Mouse (Mus musculus): ENCODE data around the gene Ada. TPM values are rescaled to one million over a fixed set of nuclear protein-coding genes. Genes with fewer than 3 reads are reported as not detected.

The Ada gene
- polyA plus RNA-seq, 1 experiment from 2014 or later: 2.7 TPM

- H3K27ac ChIP-seq (ENCODE audit: low read depth): no peak overlapping the region
- 23% methylated on average over 6 of the region's 6 CpGs for WGBS (ENCODE audit: insufficient replicate concordance)
These were observed 6.7 kb downstream of the Ada start for GRCm38 (mm10) chr2:163743357-163743756.

GRCm38 (mm10) chr2:163742656-163743055, 7.4 kb downstream of the Ada start:
- ATAC-seq (no peak), DNase-seq (no peak)
- WGBS (ENCODE audit: insufficient replicate concordance): 74% methylated on average over 5 of the region's 5 CpGs
- Histone ChIP-seq H3K36me3 (replicated peaks; ENCODE audit: insufficient read depth, low read length) (no peaks in the 10 kb centered on the region), H3K4me3 (ENCODE audit: low read depth, low read length) (no peak overlapping the region), H3K9me3 (ENCODE audit: low read length) (no peaks in the 10 kb centered on the region), H3K4me1 (ENCODE audit: insufficient read depth) (peaks cover 22% of the 10 kb centered on the region), H3K4me2 (ENCODE audit: low read depth, low read length) (no peak overlapping the region), H3K27me3 (ENCODE audit: insufficient read depth, low read length) (no peaks in the 10 kb centered on the region), H3K9ac (replicated peaks) (no peak overlapping the region), H3K27ac (ENCODE audit: low read depth) (no peak overlapping the region)
- TF ChIP-seq CTCF (IDR thresholded peaks at IDR 0.05; ENCODE audit: low read depth): no peak
- TF ChIP-seq EP300 (IDR thresholded peaks at IDR 0.05; ENCODE audit: low read depth): no peak

More at GRCm38 (mm10) chr2:163743357-163743756, 6.7 kb downstream of the Ada start:
- Histone ChIP-seq H3K4me3 (ENCODE audit: low read depth, low read length) (no peak overlapping the region), H3K4me2 (ENCODE audit: low read depth, low read length) (no peak overlapping the region), H3K9ac (replicated peaks) (no peak overlapping the region), H3K9me3 (ENCODE audit: low read length) (no peaks in the 10 kb centered on the region), H3K36me3 (replicated peaks; ENCODE audit: insufficient read depth, low read length) (no peaks in the 10 kb centered on the region), H3K27me3 (ENCODE audit: insufficient read depth, low read length) (no peaks in the 10 kb centered on the region), H3K4me1 (ENCODE audit: insufficient read depth) (peaks cover 22% of the 10 kb centered on the region)
- DNase-seq: no peak
- peak; percentile 47; the same call in 1 of the 2 replicates for ATAC-seq
- no peak for TF ChIP-seq CTCF (IDR thresholded peaks at IDR 0.05; ENCODE audit: low read depth)
- no peak for TF ChIP-seq EP300 (IDR thresholded peaks at IDR 0.05; ENCODE audit: low read depth)

GRCm38 (mm10) chr2:163735980-163736379, 14.1 kb downstream of the Ada start:
- no peak overlapping the region for H3K4me3 ChIP-seq (ENCODE audit: low read depth, low read length)
- 39% methylated on average over 6 of the region's 6 CpGs for WGBS (ENCODE audit: insufficient replicate concordance)
- no peak overlapping the region for H3K4me2 ChIP-seq (ENCODE audit: low read depth, low read length)
- peaks cover 9% of the 10 kb centered on the region for H3K4me1 ChIP-seq (ENCODE audit: insufficient read depth)
- DNase-seq (peak; percentile 36), ATAC-seq (peak; percentile 46; the same call in 1 of the 2 replicates)
- no peaks in the 10 kb centered on the region for H3K27me3 ChIP-seq (ENCODE audit: insufficient read depth, low read length)
- TF ChIP-seq CTCF (IDR thresholded peaks at IDR 0.05; ENCODE audit: low read depth) (no peak), EP300 (IDR thresholded peaks at IDR 0.05; ENCODE audit: low read depth) (no peak)
- no peak overlapping the region for H3K9ac ChIP-seq (replicated peaks)
- H3K9me3 ChIP-seq (ENCODE audit: low read length): no peaks in the 10 kb centered on the region
- peaks cover 3% of the 10 kb centered on the region for H3K36me3 ChIP-seq (replicated peaks; ENCODE audit: insufficient read depth, low read length)
- no peak overlapping the region for H3K27ac ChIP-seq (ENCODE audit: low read depth)

- H3K36me3 ChIP-seq (replicated peaks; ENCODE audit: insufficient read depth, low read length): peaks cover 7% of the 10 kb centered on the region
- no peak overlapping the region for H3K4me2 ChIP-seq (ENCODE audit: low read depth, low read length)
- H3K9ac ChIP-seq (replicated peaks): no peak overlapping the region
- H3K27me3 ChIP-seq (ENCODE audit: insufficient read depth, low read length): no peaks in the 10 kb centered on the region
- TF ChIP-seq EP300 (IDR thresholded peaks at IDR 0.05; ENCODE audit: low read depth) (no peak), CTCF (IDR thresholded peaks at IDR 0.05; ENCODE audit: low read depth) (no peak)
- ATAC-seq (no peak; the same call in 1 of the 2 replicates), DNase-seq (no peak)
- 65% methylated on average over 9 of the region's 9 CpGs for WGBS (ENCODE audit: insufficient replicate concordance)
- H3K9me3 ChIP-seq (ENCODE audit: low read length): no peaks in the 10 kb centered on the region
- peaks cover 9% of the 10 kb centered on the region for H3K4me1 ChIP-seq (ENCODE audit: insufficient read depth)
- no peak overlapping the region for H3K27ac ChIP-seq (ENCODE audit: low read depth)
- H3K4me3 ChIP-seq (ENCODE audit: low read depth, low read length): no peak overlapping the region
These were observed 14.9 kb downstream of the Ada start for GRCm38 (mm10) chr2:163735163-163735562.

GRCm38 (mm10) chr2:163732021-163732420, 18.0 kb downstream of the Ada start:
- Histone ChIP-seq H3K9me3 (ENCODE audit: low read length) (no peaks in the 10 kb centered on the region), H3K4me3 (ENCODE audit: low read depth, low read length) (no peak overlapping the region), H3K4me1 (ENCODE audit: insufficient read depth) (peaks cover 9% of the 10 kb centered on the region), H3K27me3 (ENCODE audit: insufficient read depth, low read length) (no peaks in the 10 kb centered on the region), H3K27ac (ENCODE audit: low read depth) (no peak overlapping the region), H3K9ac (replicated peaks) (no peak overlapping the region), H3K36me3 (replicated peaks; ENCODE audit: insufficient read depth, low read length) (peaks cover 21% of the 10 kb centered on the region), H3K4me2 (ENCODE audit: low read depth, low read length) (no peak overlapping the region)
- no peak for ATAC-seq
- DNase-seq: no peak
- TF ChIP-seq CTCF (IDR thresholded peaks at IDR 0.05; ENCODE audit: low read depth) (no peak), EP300 (IDR thresholded peaks at IDR 0.05; ENCODE audit: low read depth) (no peak)
- 82% methylated on average over 11 of the region's 11 CpGs for WGBS (ENCODE audit: insufficient replicate concordance)

- 84% methylated on average over 4 of the region's 4 CpGs for WGBS (ENCODE audit: insufficient replicate concordance)
- Histone ChIP-seq H3K4me3 (ENCODE audit: low read depth, low read length) (no peak overlapping the region), H3K9me3 (ENCODE audit: low read length) (no peaks in the 10 kb centered on the region), H3K4me2 (ENCODE audit: low read depth, low read length) (no peak overlapping the region), H3K4me1 (ENCODE audit: insufficient read depth) (no peaks in the 10 kb centered on the region), H3K36me3 (replicated peaks; ENCODE audit: insufficient read depth, low read length) (peaks cover 31% of the 10 kb centered on the region), H3K9ac (replicated peaks) (no peak overlapping the region), H3K27me3 (ENCODE audit: insufficient read depth, low read length) (no peaks in the 10 kb centered on the region), H3K27ac (ENCODE audit: low read depth) (no peak overlapping the region)
- TF ChIP-seq EP300 (IDR thresholded peaks at IDR 0.05; ENCODE audit: low read depth) (no peak), CTCF (IDR thresholded peaks at IDR 0.05; ENCODE audit: low read depth) (no peak)
- DNase-seq: no peak
- no peak for ATAC-seq
These were observed 21.7 kb downstream of the Ada start for GRCm38 (mm10) chr2:163728300-163728699.
